Mouse (Mus musculus) intestine, embryonic 15.5 days (tissue): ENCODE measurements around the gene Stx5a. TPM values are rescaled to one million over a fixed set of nuclear protein-coding genes. Genes with fewer than 3 reads are reported as not detected.
"Not testable (repeated sequence)": the region's sequence is repeated elsewhere in the genome, so short reads cannot be mapped to it uniquely, and the experiment has no call there.

Experiments used
- ATAC-seq: fragments of 200-750 bp; cut with Nextera tagmentation; 2 replicates; pipeline ENCODE4 v1.8.0; 2017; ENCODE audit warnings: moderate TSS enrichment, moderate library complexity
- H3K27ac ChIP-seq: fragments of 300-500 bp; sonication (generic); 2 replicates; pipeline ENCODE4 v1.5.1; 2015; ENCODE audit warnings: mild to moderate bottlenecking, inconsistent platforms
- H3K27me3 ChIP-seq: fragments of 300-500 bp; sonication (generic); replicated peaks from 2 replicates; pipeline ENCODE4 v1.6.1; 2015; ENCODE audit warnings: inconsistent platforms
- H3K36me3 ChIP-seq: fragments of 300-500 bp; sonication (generic); 2 replicates; pipeline ENCODE4 v1.6.1; 2015; ENCODE audit warnings: inconsistent platforms
- H3K4me1 ChIP-seq: fragments of 300-500 bp; sonication (generic); replicated peaks from 2 replicates; pipeline ENCODE4 v1.6.1; 2015; ENCODE audit warnings: inconsistent platforms
- H3K4me2 ChIP-seq: fragments of 300-500 bp; sonication (generic); replicated peaks from 2 replicates; pipeline ENCODE4 v1.6.1; 2015; ENCODE audit warnings: mild to moderate bottlenecking, inconsistent platforms
- H3K4me3 ChIP-seq: fragments of 300-500 bp; sonication (generic); replicated peaks from 2 replicates; pipeline ENCODE4 v1.5.1; 2015; ENCODE audit warnings: inconsistent platforms
- H3K9ac ChIP-seq: fragments of 300-500 bp; sonication (generic); 2 replicates; pipeline ENCODE4 v1.6.1; 2015; ENCODE audit warnings: inconsistent platforms
- H3K9me3 ChIP-seq: fragments of 300-500 bp; sonication (generic); 2 replicates; pipeline ENCODE4 v1.6.1; 2016; ENCODE audit warnings: inconsistent platforms
- WGBS: fragments of 180-500 bp; shearing (Covaris S2); methylation state at CpG from one replicate; pipeline ENCODE4 v1.1.7; 2015; 5-methylcytosine and 5-hydroxymethylcytosine counted together
- polyA plus RNA-seq: library from polyadenylated mRNA; unstranded; fragments of >200 nt; fragmentation: Nextera tagmentation; extraction: Ambion mirVana; gene quantifications from 2 replicates; pipeline ENCODE4 v1.2.1, GENCODE M21; 2015

Gene Stx5a
- polyA plus RNA-seq, 1 experiment from 2014 or later = 121 TPM

- peaks cover 31% of the 10 kb centered on the region for H3K4me1 ChIP-seq
- H3K36me3 ChIP-seq = peaks cover 35% of the 10 kb centered on the region
- no peaks in the 10 kb centered on the region for H3K27me3 ChIP-seq
- H3K9me3 ChIP-seq = no peaks in the 10 kb centered on the region
- WGBS = 61% methylated on average over 4 of the region's 4 CpGs
- ATAC-seq = no peak
- H3K4me2 ChIP-seq = peak overlapping the region; percentile 77
- no peak overlapping the region for H3K27ac ChIP-seq
- peak overlapping the region; percentile 84; the same call in 1 of the 2 replicates for H3K4me3 ChIP-seq
- no peak overlapping the region for H3K9ac ChIP-seq
These were observed 29.7 kb upstream of the Stx5a start for GRCm38 (mm10) chr19:8711506-8711905.

- no peak for ATAC-seq
- peak overlapping the region; percentile 95 for H3K27ac ChIP-seq
- H3K9ac ChIP-seq = peak overlapping the region; percentile 92
- H3K9me3 ChIP-seq = no peaks in the 10 kb centered on the region
- 49% methylated on average over 10 of the region's 10 CpGs for WGBS
- H3K4me3 ChIP-seq = peak overlapping the region; percentile 84
- H3K27me3 ChIP-seq = no peaks in the 10 kb centered on the region
- H3K36me3 ChIP-seq = peaks cover 29% of the 10 kb centered on the region
- H3K4me2 ChIP-seq = peak overlapping the region; percentile 77
- H3K4me1 ChIP-seq = peaks cover 31% of the 10 kb centered on the region
These were observed 29.0 kb upstream of the Stx5a start for GRCm38 (mm10) chr19:8711949-8712869.

GRCm38 (mm10) chr19:8712870-8713305 lies 28.3 kb upstream of the Stx5a start:
- Histone ChIP-seq H3K27ac (peak overlapping the region; percentile 95), H3K27me3 (no peaks in the 10 kb centered on the region), H3K36me3 (peaks cover 25% of the 10 kb centered on the region), H3K9me3 (no peaks in the 10 kb centered on the region), H3K4me2 (peak overlapping the region; percentile 77), H3K4me3 (peak overlapping the region; percentile 84), H3K9ac (peak overlapping the region; percentile 92), H3K4me1 (peaks cover 31% of the 10 kb centered on the region)
- WGBS = under 1% methylated on average over 13 of the region's 13 CpGs
- peak; percentile 68 for ATAC-seq

GRCm38 (mm10) chr19:8713306-8713996 lies 27.8 kb upstream of the Stx5a start:
- peak overlapping the region; percentile 77 for H3K4me2 ChIP-seq
- H3K27me3 ChIP-seq = no peaks in the 10 kb centered on the region
- peak overlapping the region; percentile 84 for H3K4me3 ChIP-seq
- peaks cover 20% of the 10 kb centered on the region for H3K36me3 ChIP-seq
- peak overlapping the region; percentile 92 for H3K9ac ChIP-seq
- ATAC-seq = peak; percentile 93
- WGBS = 0% methylated on average over 51 of the region's 51 CpGs
- H3K4me1 ChIP-seq = peaks cover 31% of the 10 kb centered on the region
- no peaks in the 10 kb centered on the region for H3K9me3 ChIP-seq
- H3K27ac ChIP-seq = peak overlapping the region; percentile 95

- H3K27me3 ChIP-seq = no peaks in the 10 kb centered on the region
- H3K4me1 ChIP-seq = peaks cover 31% of the 10 kb centered on the region
- peak overlapping the region; percentile 95 for H3K27ac ChIP-seq
- peak; percentile 21 for ATAC-seq
- H3K9ac ChIP-seq = peak overlapping the region; percentile 92
- H3K9me3 ChIP-seq = no peaks in the 10 kb centered on the region
- peak overlapping the region; percentile 77 for H3K4me2 ChIP-seq
- 7% methylated on average over 13 of the region's 13 CpGs for WGBS
- H3K36me3 ChIP-seq = peaks cover 13% of the 10 kb centered on the region
- H3K4me3 ChIP-seq = peak overlapping the region; percentile 84
These were observed 27.1 kb upstream of the Stx5a start for GRCm38 (mm10) chr19:8713997-8714652.

- Histone ChIP-seq H3K36me3 (peaks cover 5% of the 10 kb centered on the region), H3K4me1 (peaks cover 26% of the 10 kb centered on the region), H3K9ac (no peak overlapping the region), H3K9me3 (no peaks in the 10 kb centered on the region), H3K4me2 (0 out of 2 replicates have a peak overlapping the region, but pooled peaks have one; percentile 5), H3K27ac (peak overlapping the region; percentile 27; the same call in 1 of the 2 replicates), H3K4me3 (no peak overlapping the region), H3K27me3 (no peaks in the 10 kb centered on the region)
- 75% methylated on average over 10 of the region's 10 CpGs for WGBS
- peak; percentile 19; the same call in 1 of the 2 replicates for ATAC-seq
These were observed 26.3 kb upstream of the Stx5a start for GRCm38 (mm10) chr19:8714653-8715481.

GRCm38 (mm10) chr19:8715868-8716766 lies 25.1 kb upstream of the Stx5a start:
- Histone ChIP-seq H3K36me3 (peaks cover 3% of the 10 kb centered on the region; the same call in 1 of the 2 replicates), H3K9me3 (no peaks in the 10 kb centered on the region), H3K4me2 (no peak overlapping the region), H3K4me1 (peaks cover 14% of the 10 kb centered on the region), H3K27ac (no peak overlapping the region), H3K9ac (no peak overlapping the region), H3K27me3 (no peaks in the 10 kb centered on the region), H3K4me3 (no peak overlapping the region)
- no peak for ATAC-seq
- WGBS = 78% methylated on average over 10 of the region's 10 CpGs

- peaks cover 12% of the 10 kb centered on the region for H3K4me1 ChIP-seq
- no peak overlapping the region for H3K4me3 ChIP-seq
- no peaks in the 10 kb centered on the region for H3K27me3 ChIP-seq
- no peaks in the 10 kb centered on the region for H3K36me3 ChIP-seq
- ATAC-seq = no peak
- no peak overlapping the region for H3K27ac ChIP-seq
- WGBS = 68% methylated on average over 10 of the region's 10 CpGs
- no peak overlapping the region for H3K9ac ChIP-seq
- H3K9me3 ChIP-seq = no peaks in the 10 kb centered on the region
- no peak overlapping the region for H3K4me2 ChIP-seq
These were observed 24.3 kb upstream of the Stx5a start for GRCm38 (mm10) chr19:8716767-8717475.

GRCm38 (mm10) chr19:8718357-8718756 lies 22.9 kb upstream of the Stx5a start:
- no peaks in the 10 kb centered on the region for H3K9me3 ChIP-seq
- 78% methylated on average over 3 of the region's 3 CpGs for WGBS
- H3K4me2 ChIP-seq = no peak overlapping the region
- no peaks in the 10 kb centered on the region for H3K27me3 ChIP-seq
- no peak overlapping the region for H3K9ac ChIP-seq
- no peak overlapping the region for H3K4me3 ChIP-seq
- H3K36me3 ChIP-seq = no peaks in the 10 kb centered on the region
- H3K4me1 ChIP-seq = peaks cover 11% of the 10 kb centered on the region
- no peak for ATAC-seq
- no peak overlapping the region for H3K27ac ChIP-seq

GRCm38 (mm10) chr19:8719037-8719436 lies 22.2 kb upstream of the Stx5a start:
- H3K27ac ChIP-seq, ATAC-seq, H3K4me2 ChIP-seq, H3K9ac ChIP-seq, H3K27me3 ChIP-seq, H3K4me3 ChIP-seq, H3K9me3 ChIP-seq, H3K36me3 ChIP-seq, H3K4me1 ChIP-seq: not testable (repeated sequence)
